Mouse (Mus musculus) cerebellum, postnatal 4 days (tissue): ENCODE measurements at regions not wholly inside any gene's neighbourhood (a gene's known extent, or its start where the extent isn't known, plus 50 kb on each side); places are given as distances from the start of the nearest gene placed in this dataset.
A peak's percentile ranks its signal among the peaks of the same experiment; 100 is the strongest.
"Not testable (repeated sequence)": the region's sequence is repeated elsewhere in the genome, so short reads cannot be mapped to it uniquely, and the experiment has no call there.

Source experiments
- DNase-seq, 2 experiments: peaks; one replicate each; pipeline ENCODE4 v3.0.0; 2022; ENCODE audit warnings: low spot score in 2 of 2, mixed read lengths in 1 of 2

- DNase-seq: no peak
These were observed 60.6 kb upstream of the Helt start for GRCm38 (mm10) chr8:46355066-46355465.

- DNase-seq: not testable (repeated sequence)
These were observed 63.5 kb upstream of the Helt start for GRCm38 (mm10) chr8:46357961-46358360.

- no peak for DNase-seq
These were observed 68.4 kb upstream of the Helt start for GRCm38 (mm10) chr8:46362871-46363306.

- no peak for DNase-seq
These were observed 71.2 kb upstream of the Helt start for GRCm38 (mm10) chr8:46365711-46366110.

GRCm38 (mm10) chr8:46367125-46367524, 72.7 kb upstream of the Helt start:
- DNase-seq: no peak

- DNase-seq: no peak
These were observed 79.6 kb upstream of the Helt start for GRCm38 (mm10) chr8:46374092-46374491.

GRCm38 (mm10) chr8:46375986-46376385, 81.5 kb upstream of the Helt start:
- no peak for DNase-seq

- DNase-seq: no peak
These were observed 85.9 kb upstream of the Acsl1 start for GRCm38 (mm10) chr8:46384926-46385325.

- DNase-seq: no peak
These were observed 85.0 kb upstream of the Acsl1 start for GRCm38 (mm10) chr8:46385806-46386205.

GRCm38 (mm10) chr8:46386553-46386952, 84.3 kb upstream of the Acsl1 start:
- DNase-seq: peak in 1 of 2 experiments; percentile 9

GRCm38 (mm10) chr8:46387037-46387436, 83.8 kb upstream of the Acsl1 start:
- DNase-seq: no peak

GRCm38 (mm10) chr8:46388421-46388820, 82.4 kb upstream of the Acsl1 start:
- DNase-seq: no peak

GRCm38 (mm10) chr8:46390431-46390830, 80.4 kb upstream of the Acsl1 start:
- no peak for DNase-seq

GRCm38 (mm10) chr8:46391678-46392077, 79.2 kb upstream of the Acsl1 start:
- DNase-seq: no peak

GRCm38 (mm10) chr8:46393296-46393695, 77.5 kb upstream of the Acsl1 start:
- DNase-seq: no peak

GRCm38 (mm10) chr8:46394750-46395149, 76.1 kb upstream of the Acsl1 start:
- no peak for DNase-seq

GRCm38 (mm10) chr8:46395348-46395747, 75.5 kb upstream of the Acsl1 start:
- no peak for DNase-seq

- no peak for DNase-seq
These were observed 73.8 kb upstream of the Acsl1 start for GRCm38 (mm10) chr8:46397081-46397480.

- no peak for DNase-seq
These were observed 73.1 kb upstream of the Acsl1 start for GRCm38 (mm10) chr8:46397777-46398176.

GRCm38 (mm10) chr8:46400595-46400994, 70.2 kb upstream of the Acsl1 start:
- no peak for DNase-seq

- DNase-seq: no peak
These were observed 66.8 kb upstream of the Acsl1 start for GRCm38 (mm10) chr8:46403877-46404560.

GRCm38 (mm10) chr8:46408886-46409285, 62.0 kb upstream of the Acsl1 start:
- DNase-seq: no peak

GRCm38 (mm10) chr8:46409296-46409695, 61.5 kb upstream of the Acsl1 start:
- no peak for DNase-seq
